Mouse (Mus musculus) liver, embryonic 14.5 days (tissue): ENCODE results near the gene Slc5a4a. TPM values are rescaled to one million over a fixed set of nuclear protein-coding genes. Genes with fewer than 3 reads are reported as not detected.

ENCODE experiments used
- ATAC-seq: fragments of 200-750 bp; cut with Nextera tagmentation; 2 replicates; pipeline ENCODE4 v1.8.0; 2017; ENCODE audit warnings: moderate number of reproducible peaks, mild to moderate bottlenecking, moderate library complexity; ENCODE audit not compliant: insufficient read depth
- DNase-seq, 3 experiments: peaks; one replicate each; pipeline ENCODE4 v3.0.0-alpha.2; 2012 to 2013; ENCODE audit warnings: low read depth in 3 of 3, low spot score in 3 of 3
- H3K27ac ChIP-seq: fragments of 300-500 bp; sonication (generic); 2 replicates; pipeline ENCODE4 v1.5.1; 2014; ENCODE audit warnings: moderate library complexity, mild to moderate bottlenecking, control low read depth, inconsistent platforms
- H3K27me3 ChIP-seq: fragments of 300-500 bp; sonication (generic); 2 replicates; pipeline ENCODE4 v1.6.1; 2014; ENCODE audit warnings: mild to moderate bottlenecking, low read length, moderate library complexity; ENCODE audit not compliant: control insufficient read depth, insufficient read depth
- H3K36me3 ChIP-seq: fragments of 300-500 bp; sonication (generic); replicated peaks from 2 replicates; pipeline ENCODE4 v1.6.1; 2014; ENCODE audit warnings: low read depth; ENCODE audit not compliant: control insufficient read depth, insufficient read depth
- H3K4me1 ChIP-seq, 2 experiments: fragments of 200-500 bp in 1 of 2; fragments of 300-500 bp in 1 of 2; sonication (generic) in 1 of 2; replicated peaks; 2 replicates each; pipeline ENCODE4 v1.6.1; 2012 to 2014; ENCODE audit warnings: antibody characterized with exemption in 1 of 2, inconsistent platforms in 1 of 2, low read length in 1 of 2; ENCODE audit not compliant: control insufficient read depth in 2 of 2, insufficient read depth in 2 of 2
- H3K4me2 ChIP-seq: fragments of 300-500 bp; sonication (generic); 2 replicates; pipeline ENCODE4 v1.6.1; 2014; ENCODE audit warnings: low read depth, mild to moderate bottlenecking, control low read depth, moderate library complexity
- H3K4me3 ChIP-seq, 2 experiments: fragments of 200-500 bp in 1 of 2; fragments of 300-500 bp in 1 of 2; sonication (generic) in 1 of 2; 2 replicates each; pipeline ENCODE4 v1.5.1; 2012 to 2014; ENCODE audit warnings: low read depth in 2 of 2, low read length in 2 of 2, mild to moderate bottlenecking in 2 of 2, control low read depth in 1 of 2, inconsistent platforms in 1 of 2, moderate library complexity in 1 of 2; ENCODE audit not compliant: insufficient read depth in 1 of 2
- H3K9ac ChIP-seq: fragments of 300-500 bp; sonication (generic); replicated peaks from 2 replicates; pipeline ENCODE4 v1.6.1; 2014; ENCODE audit warnings: mild to moderate bottlenecking, control low read depth, moderate library complexity
- H3K9me3 ChIP-seq: fragments of 300-500 bp; sonication (generic); 2 replicates; pipeline ENCODE4 v1.6.1; 2016; ENCODE audit warnings: low read length, mixed read lengths; ENCODE audit not compliant: control insufficient read depth
- CTCF ChIP-seq: IDR thresholded peaks from 2 replicates; pipeline ENCODE4 v1.5.1; 2016; ENCODE audit warnings: antibody characterized with exemption, low read depth, control low read depth
- EP300 ChIP-seq: IDR thresholded peaks from 2 replicates; pipeline ENCODE4 v1.6.1; 2016; ENCODE audit warnings: antibody characterized with exemption, low read depth
- WGBS: fragments of 180-500 bp; shearing (Covaris S2); extraction: QIAGEN DNeasy Blood & Tissue Kit; methylation state at CpG from one replicate; pipeline ENCODE4 v1.1.7; 2014; ENCODE audit not compliant: insufficient replicate concordance; 5-methylcytosine and 5-hydroxymethylcytosine counted together
- polyA plus RNA-seq, 2 experiments: library from polyadenylated mRNA; depleted of rRNA in 1 of 2; stranded (reverse) in 1 of 2; unstranded in 1 of 2; fragments of >200 nt; fragmentation: Nextera tagmentation in 1 of 2; extraction: Ambion mirVana in 1 of 2; gene quantifications; 2 replicates each; pipeline versions ENCODE4 v1.2.1 to v1.2.3; 2012 to 2014

Slc5a4a gene
- polyA plus RNA-seq, 2 experiments = 0.04 TPM; not detected in 1

DNA sequence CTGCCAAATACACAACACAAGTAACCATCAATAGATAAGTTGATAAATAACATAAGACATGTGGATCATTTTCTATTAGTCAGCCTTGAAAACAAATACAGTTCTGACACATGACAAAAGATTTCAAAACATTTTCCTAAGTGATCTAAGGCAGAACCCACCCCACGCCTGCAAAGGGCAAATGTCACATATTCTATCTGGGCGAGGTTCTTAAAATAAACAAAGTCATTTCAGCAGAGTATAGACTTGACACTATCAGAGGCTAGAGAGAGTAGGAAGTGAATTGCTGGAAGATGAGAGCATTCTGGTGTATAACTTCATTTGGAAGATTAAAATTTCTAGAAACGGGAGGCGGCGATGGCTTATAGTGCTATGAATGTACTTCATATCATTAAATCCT is 25.8 kb upstream of the Slc5a4a start:
- no peaks in the 10 kb centered on the region for H3K27me3 ChIP-seq
- TF ChIP-seq CTCF (no peak), EP300 (no peak)
- WGBS = 63% methylated on average over 5 of the region's 5 CpGs
- H3K4me3 ChIP-seq = no peak overlapping the region
- DNase-seq (no peak), ATAC-seq (no peak)
- H3K36me3 ChIP-seq = no peaks in the 10 kb centered on the region
- H3K4me2 ChIP-seq = no peak overlapping the region
- H3K27ac ChIP-seq = no peak overlapping the region
- H3K9me3 ChIP-seq = no peaks in the 10 kb centered on the region
- H3K4me1 ChIP-seq = peaks cover 0 to 2% of the 10 kb centered on the region in 2 experiments; a peak in 2 of 4 replicates
- H3K9ac ChIP-seq = no peak overlapping the region

DNA sequence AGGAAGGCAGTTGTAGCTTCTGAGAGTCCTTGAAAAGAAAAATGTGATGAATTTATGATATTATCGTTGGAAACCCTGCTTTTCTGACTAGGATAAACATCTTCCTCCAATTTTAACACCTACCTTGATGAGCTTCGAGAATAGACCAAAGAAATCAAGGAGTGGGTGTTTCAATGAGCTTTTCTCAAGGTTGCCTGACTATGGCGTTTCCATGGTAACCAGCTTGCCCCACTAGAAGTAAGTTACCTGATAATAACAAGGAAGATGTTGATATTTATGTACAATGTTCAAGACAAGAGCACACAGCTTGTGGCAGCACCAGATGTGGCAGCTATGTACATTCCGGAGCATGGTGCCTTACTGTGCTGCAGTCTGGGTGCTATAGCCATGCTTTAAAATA is 14.7 kb upstream of the Slc5a4a start:
- WGBS = 42% methylated on average over 4 of the region's 4 CpGs
- no peak overlapping the region for H3K4me3 ChIP-seq
- no peaks in the 10 kb centered on the region for H3K9me3 ChIP-seq
- no peak overlapping the region for H3K4me2 ChIP-seq
- H3K9ac ChIP-seq = no peak overlapping the region
- DNase-seq (no peak), ATAC-seq (no peak)
- no peaks in the 10 kb centered on the region for H3K4me1 ChIP-seq
- H3K36me3 ChIP-seq = no peaks in the 10 kb centered on the region
- no peak for TF ChIP-seq EP300
- TF ChIP-seq CTCF = no peak
- H3K27ac ChIP-seq = no peak overlapping the region
- no peaks in the 10 kb centered on the region for H3K27me3 ChIP-seq

DNA sequence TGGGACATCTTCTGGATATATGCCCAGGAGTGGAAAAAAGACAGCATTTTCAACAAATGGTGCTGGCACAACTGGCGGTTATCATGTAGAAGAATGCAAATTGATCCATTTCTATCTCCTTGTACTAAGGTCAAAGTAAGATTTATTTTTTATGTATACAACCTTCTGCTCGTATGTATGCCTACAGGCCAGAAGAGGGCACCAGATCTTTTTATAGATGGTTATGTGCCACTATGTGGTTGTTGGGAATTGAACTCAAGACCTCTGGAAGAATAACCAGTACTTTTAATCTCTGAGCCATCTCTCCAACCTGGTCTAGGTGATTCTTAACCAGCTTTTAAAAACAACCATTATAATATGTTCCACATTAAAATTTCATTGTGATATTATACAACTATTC is 10.9 kb upstream of the Slc5a4a start:
- Histone ChIP-seq H3K9ac (no peak overlapping the region), H3K4me2 (no peak overlapping the region), H3K36me3 (no peaks in the 10 kb centered on the region), H3K9me3 (no peaks in the 10 kb centered on the region), H3K27me3 (no peaks in the 10 kb centered on the region), H3K27ac (no peak overlapping the region), H3K4me1 (no peaks in the 10 kb centered on the region), H3K4me3 (no peak overlapping the region)
- DNase-seq (no peak), ATAC-seq (no peak)
- TF ChIP-seq EP300 (no peak), CTCF (no peak)
- 50% methylated on average over 2 of the region's 2 CpGs for WGBS

DNA sequence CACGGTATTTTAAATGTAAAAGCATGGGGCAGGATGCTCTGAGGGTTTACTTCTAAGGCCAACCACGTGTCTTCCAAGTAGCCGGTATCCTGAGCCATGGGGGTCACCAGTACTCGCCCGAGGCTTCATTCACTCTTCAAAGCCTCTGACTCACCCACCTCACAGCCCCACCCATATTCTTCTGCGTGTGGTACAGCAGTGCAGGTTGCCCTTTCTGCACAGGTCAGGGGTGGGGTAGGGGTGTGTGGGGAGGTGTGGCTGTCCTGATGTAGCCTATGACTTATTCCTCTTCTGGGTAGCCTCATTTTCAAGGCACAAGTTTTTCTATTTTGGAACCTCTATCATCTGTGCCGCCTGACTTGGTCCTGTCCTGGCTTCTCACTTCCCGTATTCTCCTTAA is 405 bp upstream of the Slc5a4a start:
- WGBS = 51% methylated on average over 8 of the region's 8 CpGs
- TF ChIP-seq EP300 = no peak
- no peak for TF ChIP-seq CTCF
- Histone ChIP-seq H3K9ac (no peak overlapping the region), H3K36me3 (no peaks in the 10 kb centered on the region), H3K4me2 (no peak overlapping the region), H3K27ac (no peak overlapping the region), H3K4me3 (no peak overlapping the region), H3K27me3 (no peaks in the 10 kb centered on the region), H3K4me1 (no peaks in the 10 kb centered on the region), H3K9me3 (no peaks in the 10 kb centered on the region)
- no peak for ATAC-seq
- no peak for DNase-seq

DNA sequence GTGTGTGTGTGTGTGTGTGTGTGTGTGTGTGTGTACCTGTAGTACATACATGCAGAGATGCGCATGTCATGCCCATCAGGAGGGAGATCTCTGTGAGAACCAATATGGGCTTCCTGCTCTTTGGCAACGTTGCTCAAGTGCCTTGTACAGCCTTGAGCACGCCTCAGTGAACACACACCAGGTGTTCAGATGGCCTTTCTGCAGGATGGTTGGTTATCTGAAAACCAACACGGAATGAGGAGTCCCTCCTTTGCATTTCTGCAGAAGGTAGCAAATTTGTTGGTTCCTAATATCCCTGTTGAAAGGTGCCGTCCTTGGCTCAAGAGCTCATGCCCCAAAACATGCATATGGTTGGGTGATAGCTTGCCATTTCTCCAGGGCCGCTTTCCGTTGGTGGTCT is 8.7 kb downstream of the Slc5a4a start:
- Histone ChIP-seq H3K4me2 (no peak overlapping the region), H3K36me3 (no peaks in the 10 kb centered on the region), H3K9me3 (no peaks in the 10 kb centered on the region), H3K4me1 (no peaks in the 10 kb centered on the region), H3K27me3 (no peaks in the 10 kb centered on the region), H3K27ac (no peak overlapping the region), H3K9ac (no peak overlapping the region), H3K4me3 (no peak overlapping the region)
- DNase-seq = no peak
- TF ChIP-seq CTCF (no peak), EP300 (no peak)
- WGBS = 57% methylated on average over 7 of the region's 7 CpGs
- no peak for ATAC-seq

DNA sequence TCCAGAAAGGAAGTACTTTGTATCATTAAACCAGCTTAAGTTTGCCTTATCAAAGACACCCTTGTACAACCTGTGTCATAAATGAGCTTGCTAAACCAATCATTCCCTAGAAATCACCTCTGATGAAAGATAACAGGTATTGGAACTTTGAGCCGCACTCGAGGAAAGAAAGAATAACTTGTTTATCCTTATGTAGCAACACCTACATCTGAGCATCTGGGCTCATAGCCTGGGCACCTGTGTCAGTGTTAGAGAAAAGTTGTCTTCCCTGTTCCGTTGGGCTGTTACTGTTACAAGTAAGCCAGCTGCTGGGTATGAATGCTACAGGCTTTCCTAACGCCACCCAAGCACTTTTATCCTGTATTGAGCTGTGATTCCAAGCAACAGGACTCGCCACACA is 10.3 kb downstream of the Slc5a4a start:
- DNase-seq = no peak
- no peaks in the 10 kb centered on the region for H3K9me3 ChIP-seq
- no peak overlapping the region for H3K9ac ChIP-seq
- WGBS = 56% methylated on average over 5 of the region's 5 CpGs
- H3K27ac ChIP-seq = no peak overlapping the region
- no peaks in the 10 kb centered on the region for H3K4me1 ChIP-seq
- no peak overlapping the region for H3K4me3 ChIP-seq
- no peaks in the 10 kb centered on the region for H3K27me3 ChIP-seq
- TF ChIP-seq CTCF (no peak), EP300 (no peak)
- H3K36me3 ChIP-seq = no peaks in the 10 kb centered on the region
- no peak for ATAC-seq
- no peak overlapping the region for H3K4me2 ChIP-seq
